Mouse (Mus musculus): ENCODE measurements at regions not wholly inside any gene's neighbourhood (a gene's known extent, or its start where the extent isn't known, plus 50 kb on each side); places are given as distances from the start of the nearest gene placed in this dataset.

DNA sequence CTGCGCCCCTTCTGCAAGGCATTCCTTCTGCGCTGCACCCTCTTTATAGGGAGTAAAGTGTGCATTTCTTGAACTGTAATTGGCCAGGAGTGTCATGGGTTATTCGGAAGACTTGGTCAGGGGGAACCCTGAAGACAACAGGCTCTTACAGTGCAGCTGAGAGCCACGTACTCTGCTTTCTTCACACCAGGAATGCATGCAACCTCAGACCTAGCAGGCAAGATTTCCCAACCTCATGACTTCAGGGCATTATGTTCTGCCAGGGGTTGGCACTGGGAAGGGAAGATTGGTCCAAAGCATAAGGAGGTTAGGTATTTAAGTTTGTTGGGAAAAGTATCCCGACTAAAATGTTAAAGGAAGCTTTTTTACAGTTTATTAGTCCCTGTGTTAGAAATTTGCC, 66.9 kb upstream of the Fbxo11 start:
- TF ChIP-seq CTCF (IDR thresholded peaks at IDR 0.05; ENCODE audit: low read depth, low read length) (no peak), POLR2A (IDR thresholded peaks at IDR 0.05; ENCODE audit: borderline replicate concordance, low read depth, low read length) (no peak)
